Mouse (Mus musculus) right cerebral cortex, postnatal 14 days (tissue): ENCODE measurements around the gene Satb2.

ENCODE experiments used
- DNase-seq: peaks from one replicate; pipeline ENCODE4 v3.0.0; 2022

The Satb2 gene

GRCm38 (mm10) chr1:56972950-56973592 is 5.4 kb downstream of the Satb2 start:
- DNase-seq, result peak; percentile 88

DNA sequence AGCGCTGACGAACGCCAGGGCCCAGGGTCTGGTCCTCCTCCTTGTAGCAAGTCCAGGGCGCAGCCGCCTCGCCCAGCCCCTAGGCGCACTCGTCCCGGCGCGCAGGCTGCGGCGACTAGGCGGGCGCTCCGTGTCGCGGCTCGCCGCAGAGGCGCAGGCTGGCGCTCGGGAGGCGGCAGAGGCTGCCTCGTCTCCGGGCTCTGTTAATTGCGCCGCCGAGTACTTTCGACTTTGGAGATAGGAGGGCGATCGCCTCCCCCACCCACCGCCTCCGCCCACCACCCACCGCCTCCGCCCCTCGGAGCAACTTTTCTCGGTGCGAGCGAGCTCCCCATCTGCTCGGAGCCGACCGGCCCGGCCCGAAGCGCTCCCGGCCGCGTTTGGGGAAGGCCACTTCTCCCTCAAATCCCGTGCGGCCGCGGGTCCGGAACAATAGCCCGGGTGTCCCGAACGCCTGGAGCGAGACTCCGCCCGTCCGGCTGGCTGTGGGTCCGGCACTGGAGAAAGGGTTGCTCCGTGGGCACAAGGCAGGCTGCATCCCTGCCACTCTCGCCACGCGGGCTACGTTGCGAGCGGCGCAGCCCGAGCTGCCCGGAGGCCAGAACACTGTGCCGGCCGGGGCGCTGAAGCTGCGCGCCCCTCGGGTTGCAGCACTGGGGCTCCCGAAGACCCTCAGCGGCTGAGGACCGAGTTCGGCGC is 6.0 kb downstream of the Satb2 start:
- peak; percentile 60 for DNase-seq

DNA sequence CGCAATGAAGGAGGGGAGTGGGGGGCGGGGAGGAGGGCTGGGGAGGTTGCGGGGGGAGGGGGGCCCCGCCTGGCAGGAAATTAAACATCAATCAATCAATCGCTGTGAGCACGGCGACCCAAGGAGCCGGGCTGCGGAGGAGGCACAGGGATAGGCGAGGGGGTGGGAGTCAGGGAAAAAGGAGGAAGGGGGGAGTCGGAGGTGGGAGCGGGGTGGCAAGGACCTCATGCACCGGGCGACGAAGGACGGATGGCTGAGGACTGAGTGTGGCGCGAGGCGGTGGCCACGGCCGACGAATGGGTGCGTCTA is 6.6 kb downstream of the Satb2 start:
- DNase-seq, result no peak

- DNase-seq, result no peak
These were observed 7.0 kb downstream of the Satb2 start for GRCm38 (mm10) chr1:56971441-56971861.

- DNase-seq, result no peak
These were observed 7.7 kb downstream of the Satb2 start for GRCm38 (mm10) chr1:56970740-56971141.

DNA sequence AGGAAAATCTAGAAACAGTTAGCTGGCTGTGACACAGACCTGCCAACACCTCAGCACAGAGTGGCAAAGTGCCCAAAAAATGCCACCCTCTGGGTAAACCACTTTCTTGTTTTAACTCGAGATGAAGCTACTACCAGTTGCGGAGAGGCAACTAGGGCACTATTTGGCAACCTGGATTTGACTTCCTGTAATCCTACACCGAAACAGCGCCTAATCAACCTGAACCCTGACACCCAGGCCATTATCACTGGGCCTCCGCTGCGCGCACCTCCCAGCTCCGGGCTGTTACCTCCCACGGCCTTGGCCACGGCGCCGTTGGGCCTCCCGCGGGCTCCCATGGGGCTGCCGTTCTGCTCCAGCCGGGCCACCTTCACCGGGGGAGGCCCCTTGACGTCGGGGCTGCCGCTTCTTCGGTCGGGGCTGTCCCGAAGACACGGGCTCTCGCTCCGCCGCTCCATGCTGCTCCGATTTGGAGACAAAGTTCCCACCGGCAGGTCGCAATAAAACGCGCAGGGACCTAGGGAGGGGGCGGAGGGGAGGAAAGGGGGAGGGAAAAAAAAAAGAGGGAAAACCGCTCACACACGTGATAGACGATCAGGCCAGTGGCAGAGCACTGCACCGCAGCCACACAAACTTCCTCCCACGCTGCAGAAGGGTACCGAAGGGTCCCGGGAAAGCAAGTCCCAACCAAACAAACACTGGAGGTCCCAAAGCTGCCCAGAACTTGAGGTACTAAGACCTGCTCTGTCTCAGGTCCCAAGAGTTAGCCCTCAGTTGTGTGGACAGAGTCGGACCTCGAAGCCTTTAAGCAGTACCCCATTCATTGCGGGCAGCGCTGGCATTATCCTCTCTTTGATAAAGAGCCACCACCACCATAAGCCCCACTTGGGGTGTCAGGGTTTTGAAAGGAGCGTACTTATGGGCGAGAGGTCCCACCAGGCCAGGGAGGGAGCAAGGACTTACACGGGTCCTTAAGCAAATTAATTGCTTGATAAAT is 8.8 kb downstream of the Satb2 start:
- peak; percentile 61 for DNase-seq

DNA sequence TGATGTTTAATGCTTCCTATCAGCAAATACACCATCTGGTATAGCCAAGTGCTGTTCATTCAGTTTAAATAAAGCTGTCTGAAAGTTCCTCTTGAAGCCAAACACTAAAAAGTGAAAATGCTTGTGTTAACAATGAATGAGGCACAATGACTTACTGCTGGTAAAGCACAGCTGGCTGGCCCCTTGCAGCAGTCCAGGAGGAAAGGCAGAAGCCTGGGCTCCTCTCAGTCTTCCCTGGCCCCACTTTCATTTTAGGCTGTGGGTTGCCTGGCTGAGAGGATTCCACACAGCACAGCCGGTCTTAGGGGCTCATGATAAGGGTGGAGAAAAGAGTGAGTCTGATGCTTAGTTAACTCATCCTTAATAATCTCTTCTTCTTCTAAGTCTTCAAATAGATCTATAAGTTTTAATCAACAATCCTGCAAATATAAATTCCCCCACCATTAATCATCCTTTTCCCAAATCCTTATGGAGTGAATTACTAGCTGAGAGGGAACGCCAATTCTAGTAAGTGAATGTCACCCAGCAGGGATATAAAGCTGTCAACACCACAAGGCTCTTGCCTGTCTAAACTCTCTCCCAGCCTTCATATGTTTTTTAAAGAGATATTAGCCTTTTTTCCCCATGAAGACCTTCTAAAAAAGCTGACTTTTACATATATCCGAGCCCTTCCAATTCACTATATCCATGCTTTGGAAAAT is 12.4 kb downstream of the Satb2 start:
- no peak for DNase-seq

- DNase-seq, result no peak
These were observed 14.0 kb downstream of the Satb2 start for GRCm38 (mm10) chr1:56964493-56964892.

DNA sequence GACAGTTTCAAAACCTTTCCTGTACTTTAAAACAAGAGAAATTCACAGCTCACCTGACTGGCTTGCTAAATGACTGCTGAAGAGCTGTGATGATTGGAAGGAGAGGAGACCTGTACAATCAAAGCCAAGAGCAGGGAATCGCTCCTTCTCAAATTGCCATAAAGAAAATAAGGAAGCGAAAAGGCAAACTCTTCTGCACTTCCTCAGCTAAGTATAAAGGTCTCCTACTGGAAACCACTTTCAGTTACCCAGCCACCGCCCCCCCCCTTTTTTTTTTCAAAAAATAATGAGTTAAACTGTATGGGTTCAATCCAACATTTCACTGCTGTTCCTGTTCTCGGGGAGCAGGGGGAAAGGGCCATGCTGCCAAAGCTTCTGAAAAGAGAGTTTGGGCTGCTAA is 15.2 kb downstream of the Satb2 start:
- no peak for DNase-seq

- no peak for DNase-seq
These were observed 19.5 kb downstream of the Satb2 start for GRCm38 (mm10) chr1:56958996-56959395.

- DNase-seq, result no peak
These were observed 20.5 kb downstream of the Satb2 start for GRCm38 (mm10) chr1:56957942-56958341.

DNA sequence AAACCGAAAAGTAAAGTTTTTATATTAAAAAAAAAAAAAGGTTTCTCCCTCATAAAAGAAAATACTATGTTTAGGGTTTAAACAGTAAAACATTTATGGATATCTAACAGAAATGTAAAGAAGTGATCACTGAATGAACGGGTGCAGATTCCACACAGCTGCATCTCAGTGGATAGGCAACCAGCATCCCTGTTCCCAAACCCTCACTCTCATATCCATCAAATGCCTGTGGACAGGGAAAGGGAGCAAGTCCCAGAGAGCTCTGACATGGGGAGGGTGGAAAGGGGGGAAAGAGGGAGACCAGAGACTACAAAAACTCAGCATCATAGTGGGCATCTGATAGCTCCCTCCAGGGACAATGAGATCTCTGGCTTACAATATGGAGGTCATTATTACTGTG is 21.6 kb downstream of the Satb2 start:
- DNase-seq, result no peak

DNA sequence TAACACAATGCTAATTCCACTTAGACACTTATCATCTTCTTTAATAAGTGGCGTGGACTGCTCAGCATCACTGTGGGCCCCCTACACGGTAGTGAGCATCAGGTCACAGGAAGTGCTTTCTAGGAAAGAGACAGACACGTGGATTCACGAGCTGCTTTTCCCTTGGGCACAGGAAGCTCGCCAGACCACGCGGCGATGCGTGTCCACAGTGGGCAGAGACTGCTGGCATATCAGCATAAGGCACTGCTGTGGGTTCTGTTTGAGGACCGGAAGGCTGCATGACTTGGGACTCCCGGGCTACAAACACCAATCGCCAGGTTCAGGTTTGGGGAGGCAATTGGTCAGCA is 22.7 kb downstream of the Satb2 start:
- DNase-seq, result no peak

DNA sequence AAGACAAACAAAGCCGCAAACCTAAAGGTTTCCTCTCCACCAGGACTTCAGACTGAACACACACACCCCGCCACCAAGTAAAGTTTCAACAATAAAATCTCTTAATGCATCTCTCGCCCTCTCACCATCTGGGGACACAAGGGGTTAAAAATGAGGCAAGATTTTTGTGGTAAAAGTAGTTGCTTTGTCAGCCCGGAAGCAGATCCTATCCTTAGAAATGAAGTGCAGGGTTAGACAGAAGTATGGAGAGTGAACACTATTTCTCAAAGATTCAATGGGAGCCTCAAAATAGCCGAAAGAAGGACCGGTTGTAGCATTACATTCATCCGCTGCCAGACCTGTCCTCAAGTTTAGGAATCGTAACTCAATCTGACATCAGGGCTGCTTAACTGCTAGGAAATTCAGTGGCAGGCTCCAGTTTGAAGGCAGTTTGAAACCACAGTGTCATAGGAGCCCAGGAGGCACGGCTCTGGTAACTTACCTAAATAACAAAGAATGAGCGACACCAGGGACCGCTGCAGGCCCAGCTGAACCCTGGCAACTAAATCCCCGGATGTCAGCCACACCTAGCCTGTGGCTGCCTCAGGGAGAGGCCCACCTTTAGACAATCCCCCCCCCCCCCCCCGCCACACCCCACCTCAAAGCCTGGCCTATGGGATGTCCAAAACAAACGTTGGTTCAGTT is 23.3 kb downstream of the Satb2 start:
- no peak for DNase-seq

- no peak for DNase-seq
These were observed 24.9 kb downstream of the Satb2 start for GRCm38 (mm10) chr1:56953538-56953937.

DNA sequence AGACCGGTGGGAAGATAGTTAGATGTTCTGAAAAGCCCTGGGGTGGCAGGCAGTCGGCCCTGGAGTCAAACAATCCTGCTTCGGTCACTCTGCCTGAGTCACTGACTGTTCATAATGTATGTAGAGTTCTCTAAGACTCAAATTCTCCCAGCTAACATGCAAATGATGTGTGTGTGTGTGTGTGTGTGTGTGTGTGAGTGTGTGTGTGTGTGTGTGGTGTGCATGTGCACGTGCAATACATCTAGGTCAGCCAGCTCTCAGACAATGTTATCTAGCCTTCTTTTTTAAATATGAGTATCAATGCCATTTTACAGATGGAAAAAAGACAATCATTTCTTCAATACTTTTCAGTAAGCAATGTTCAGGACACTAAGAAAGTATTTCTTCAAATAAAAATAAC is 26.5 kb downstream of the Satb2 start:
- DNase-seq, result no peak

DNA sequence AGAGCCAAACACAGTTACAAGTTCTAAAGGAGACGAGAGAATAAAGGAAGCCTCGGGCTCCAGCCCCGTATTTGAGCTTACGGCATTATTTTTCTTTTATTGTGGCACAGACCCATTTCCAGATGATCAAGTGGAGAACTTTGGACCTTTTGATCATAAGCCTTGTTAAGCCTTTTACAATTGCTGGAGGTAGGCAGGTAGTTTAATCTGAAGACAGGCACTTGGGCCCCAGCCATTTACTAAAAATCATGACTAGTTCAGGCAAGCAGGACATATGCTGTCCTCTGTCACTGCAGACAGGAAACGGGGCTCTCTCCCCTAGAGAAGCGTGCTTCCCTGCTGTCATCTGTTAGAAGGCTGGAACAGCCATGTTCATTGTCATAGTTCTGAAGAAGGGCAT is 26.9 kb downstream of the Satb2 start:
- no peak for DNase-seq

- no peak for DNase-seq
These were observed 39.0 kb downstream of the Satb2 start for GRCm38 (mm10) chr1:56939432-56939831.

DNA sequence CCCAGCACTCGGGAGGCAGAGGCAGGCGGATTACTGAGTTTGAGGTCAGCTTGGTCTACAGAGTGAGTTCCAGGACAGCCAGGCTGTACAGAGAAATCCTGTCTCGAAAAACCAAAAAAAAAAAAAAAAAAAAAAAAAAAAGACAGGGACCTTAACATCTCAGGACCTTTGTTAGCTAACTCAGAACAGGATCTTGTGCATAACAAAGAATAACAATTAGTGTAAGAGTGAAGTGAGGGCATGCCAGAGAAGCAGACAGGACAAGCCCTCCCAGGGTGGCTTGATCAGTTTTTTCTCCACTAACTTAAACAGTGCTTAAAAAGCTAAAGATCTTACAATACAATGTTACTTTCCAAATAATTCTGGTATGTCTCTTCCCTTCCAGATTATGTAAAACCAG is 40.0 kb downstream of the Satb2 start:
- no peak for DNase-seq

DNA sequence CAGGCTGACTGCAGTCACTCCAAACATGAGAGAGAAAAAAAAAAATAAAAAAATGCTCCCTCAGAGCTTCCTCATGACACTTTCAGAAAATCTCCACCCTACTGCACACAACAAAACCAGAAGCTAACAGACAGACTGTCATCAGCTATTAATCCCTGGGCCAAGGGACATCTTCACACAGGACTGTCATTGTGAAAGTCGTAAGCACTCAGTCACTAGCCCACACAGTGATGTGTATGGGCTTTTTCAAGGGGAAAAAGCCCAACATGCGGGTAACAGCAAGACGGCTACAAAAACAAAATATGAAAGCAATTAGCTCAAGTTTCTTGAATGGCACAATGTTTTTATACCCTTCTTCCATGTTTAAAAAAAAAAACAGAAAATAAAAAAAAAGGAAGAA is 41.9 kb downstream of the Satb2 start:
- DNase-seq, result no peak

DNA sequence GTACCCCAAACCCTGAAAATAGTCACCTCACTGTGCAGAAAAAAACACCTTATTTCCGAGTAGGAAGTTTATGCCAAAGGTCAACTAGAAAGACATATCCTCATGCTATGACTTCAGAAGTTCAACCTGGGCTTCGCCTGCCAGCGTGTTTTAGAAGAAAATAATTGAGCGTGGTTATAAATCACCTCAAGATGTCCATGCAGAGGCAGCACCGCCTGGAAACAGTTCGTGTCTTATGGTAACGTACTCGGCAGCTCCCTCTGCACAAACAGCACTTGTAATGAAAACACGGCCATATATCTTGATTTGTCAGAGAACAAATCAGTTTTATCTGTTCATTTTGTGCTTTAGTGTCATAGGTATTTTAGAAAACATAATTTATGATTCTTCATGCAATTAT is 44.6 kb downstream of the Satb2 start:
- DNase-seq, result no peak

- DNase-seq, result no peak
These were observed 48.4 kb downstream of the Satb2 start for GRCm38 (mm10) chr1:56930096-56930495.

DNA sequence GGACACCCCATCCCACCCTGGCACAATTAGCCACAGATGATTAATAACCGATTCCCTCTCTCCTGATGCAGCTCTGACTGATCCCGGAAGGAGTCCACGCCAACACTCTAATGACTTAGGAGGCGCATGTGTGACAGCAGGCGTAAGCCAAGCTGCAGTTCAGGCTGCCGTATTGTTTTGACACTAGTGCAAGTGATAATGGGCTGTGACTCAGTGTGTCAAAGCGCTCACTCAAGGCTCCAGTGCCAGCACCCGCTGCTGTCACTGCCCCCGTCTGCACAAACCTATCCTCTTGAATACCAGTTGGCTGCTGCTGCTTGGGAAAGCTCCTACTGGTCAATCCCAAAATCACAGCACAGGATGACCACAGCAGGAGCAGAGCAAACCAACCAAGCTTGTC is 49.7 kb downstream of the Satb2 start:
- DNase-seq, result no peak
